Mouse (Mus musculus) bone marrow, adult 2 months (tissue): Measurements from ENCODE around the gene Gm20815. TPM values are rescaled to one million over a fixed set of nuclear protein-coding genes. Genes with fewer than 3 reads are reported as not detected.
"Not testable (repeated sequence)": the region's sequence is repeated elsewhere in the genome, so short reads cannot be mapped to it uniquely, and the experiment has no call there.

Experiments
- H3K27ac ChIP-seq: fragments of 200-500 bp; 2 replicates; pipeline ENCODE4 v1.5.1; 2012; ENCODE audit warnings: low read depth, mild to moderate bottlenecking, control low read depth, inconsistent platforms, low read length; ENCODE audit not compliant: control insufficient read depth, poor library complexity, insufficient read depth
- H3K4me1 ChIP-seq: fragments of 200-500 bp; 2 replicates; pipeline ENCODE4 v1.6.1; 2011; ENCODE audit warnings: low read length; ENCODE audit not compliant: control insufficient read depth, insufficient read depth
- H3K4me3 ChIP-seq: fragments of 200-500 bp; replicated peaks from 2 replicates; pipeline ENCODE3; 2011; ENCODE audit warnings: mild to moderate bottlenecking, low read depth, low read length, control low read depth; ENCODE audit not compliant: control insufficient read depth
- WGBS: fragments of 180-500 bp; shearing (Covaris S2); methylation state at CpG from one replicate; pipeline ENCODE4 v1.1.7; 2018; 5-methylcytosine and 5-hydroxymethylcytosine counted together
- polyA plus RNA-seq: library from polyadenylated mRNA; stranded (reverse); fragments of >200 nt; gene quantifications from 2 replicates; pipeline ENCODE4 v1.2.4, GENCODE M21; 2011; ENCODE audit warnings: low replicate concordance; ENCODE audit not compliant: missing spikeins, insufficient read depth, insufficient read length

The Gm20815 gene
- not detected in 2 replicates for polyA plus RNA-seq

DNA sequence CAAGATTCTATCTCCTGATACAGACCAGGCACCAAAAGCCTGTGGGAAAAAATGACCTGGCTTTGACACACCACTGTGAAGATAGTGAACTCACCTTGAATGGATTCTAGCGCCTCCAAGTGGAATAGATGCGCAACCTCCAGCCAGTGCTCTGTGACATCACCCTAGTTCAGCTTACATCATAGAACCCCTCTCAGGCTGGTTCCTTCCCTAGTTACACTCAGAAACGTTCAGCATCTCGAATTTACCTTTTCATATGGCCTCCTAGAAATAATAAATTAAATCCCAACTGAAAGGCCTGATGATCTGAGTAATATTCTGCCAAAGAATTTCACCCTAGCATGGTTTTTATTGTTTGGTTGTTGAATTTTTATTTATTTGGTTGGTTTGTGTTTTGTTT lies at the start of gene Gm20815:
Gene Gm20815, minus strand, starts transcription at position 101 of the 400 bp plus-strand sequence.
- not testable (repeated sequence) for H3K4me1 ChIP-seq, H3K4me3 ChIP-seq, H3K27ac ChIP-seq
- WGBS, result no CpG with 5 or more reads among the region's 4 CpGs
